Mouse (Mus musculus) liver, embryonic 14.5 days (tissue): ENCODE results near the gene 4930578G10Rik.

Experiments used
- CTCF ChIP-seq: IDR thresholded peaks from 2 replicates; pipeline ENCODE4 v1.5.1; 2016; ENCODE audit warnings: antibody characterized with exemption, low read depth, control low read depth
- EP300 ChIP-seq: IDR thresholded peaks from 2 replicates; pipeline ENCODE4 v1.6.1; 2016; ENCODE audit warnings: antibody characterized with exemption, low read depth

DNA sequence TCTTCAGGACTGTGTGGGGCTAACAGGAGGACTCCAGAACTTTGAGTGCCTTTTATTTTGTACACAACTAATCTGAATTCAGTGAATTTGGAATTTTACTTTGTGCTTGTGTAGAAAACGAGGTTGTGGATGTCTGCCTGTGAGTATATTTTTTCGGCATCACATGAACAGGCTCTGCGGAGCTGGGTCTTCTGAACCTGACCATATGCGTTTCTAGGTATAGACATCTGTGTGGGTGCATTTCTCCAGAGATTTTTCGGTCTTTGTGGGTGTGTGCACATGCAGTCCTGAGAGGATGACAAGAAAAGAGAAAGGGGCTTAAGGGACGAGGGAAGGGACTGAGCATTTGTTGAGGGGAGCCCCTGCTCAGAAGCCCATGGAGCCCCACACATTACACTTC is 151.6 kb downstream of the 4930578G10Rik start:
- TF ChIP-seq CTCF (no peak), EP300 (no peak)
